Mouse (Mus musculus) hindbrain, embryonic 16.5 days (tissue): ENCODE results near the gene Hist2h3b. TPM values are rescaled to one million over a fixed set of nuclear protein-coding genes. Genes with fewer than 3 reads are reported as not detected.

Experiments
- ATAC-seq: fragments of 200-750 bp; cut with Nextera tagmentation; 2 replicates; pipeline ENCODE4 v1.8.0; 2017; ENCODE audit warnings: moderate TSS enrichment, moderate library complexity
- H3K27ac ChIP-seq: fragments of 300-500 bp; sonication (generic); 2 replicates; pipeline ENCODE4 v1.5.1; 2014; ENCODE audit warnings: low read depth, mild to moderate bottlenecking, control low read depth, low read length, moderate library complexity
- H3K27me3 ChIP-seq: fragments of 300-500 bp; sonication (generic); replicated peaks from 2 replicates; pipeline ENCODE4 v1.6.1; 2014; ENCODE audit warnings: low read length; ENCODE audit not compliant: control insufficient read depth, insufficient read depth
- H3K36me3 ChIP-seq: fragments of 300-500 bp; sonication (generic); 2 replicates; pipeline ENCODE4 v1.6.1; 2014; ENCODE audit warnings: mild to moderate bottlenecking, low read length, moderate library complexity, mixed read lengths; ENCODE audit not compliant: control insufficient read depth, insufficient read depth
- H3K4me1 ChIP-seq: fragments of 300-500 bp; sonication (generic); 2 replicates; pipeline ENCODE4 v1.6.1; 2014; ENCODE audit warnings: low read depth, low read length; ENCODE audit not compliant: control insufficient read depth, insufficient read depth
- H3K4me2 ChIP-seq: fragments of 300-500 bp; sonication (generic); 2 replicates; pipeline ENCODE4 v1.6.1; 2014; ENCODE audit warnings: mild to moderate bottlenecking, low read length, control low read depth, moderate library complexity
- H3K4me3 ChIP-seq: fragments of 300-500 bp; sonication (generic); 2 replicates; pipeline ENCODE4 v1.5.1; 2014; ENCODE audit warnings: mild to moderate bottlenecking, low read length, control low read depth, moderate library complexity
- H3K9ac ChIP-seq: fragments of 300-500 bp; sonication (generic); 2 replicates; pipeline ENCODE4 v1.6.1; 2014; ENCODE audit warnings: low read depth, mild to moderate bottlenecking, control low read depth, low read length, moderate library complexity
- H3K9me3 ChIP-seq: fragments of 300-500 bp; sonication (generic); 2 replicates; pipeline ENCODE4 v1.6.1; 2014; ENCODE audit warnings: mild to moderate bottlenecking, low read length, moderate library complexity; ENCODE audit not compliant: control insufficient read depth
- WGBS: fragments of 180-500 bp; shearing (Covaris S2); extraction: QIAGEN DNeasy Blood & Tissue Kit; methylation state at CpG from one replicate; pipeline ENCODE4 v1.1.7; 2014; 5-methylcytosine and 5-hydroxymethylcytosine counted together
- polyA plus RNA-seq: library from polyadenylated mRNA; unstranded; fragments of >200 nt; fragmentation: Nextera tagmentation; extraction: Ambion mirVana; gene quantifications from 2 replicates; pipeline ENCODE4 v1.2.1, GENCODE M21; 2015

The Hist2h3b gene
- polyA plus RNA-seq, 1 experiment from 2014 or later, result 8.4 TPM

GRCm38 (mm10) chr3:96247356-96248140 lies 20.9 kb upstream of the Hist2h3b start:
- WGBS, result 7% methylated on average over 11 of the region's 11 CpGs
- Histone ChIP-seq H3K27ac (no peak overlapping the region), H3K4me3 (peak overlapping the region; percentile 27), H3K4me2 (peak overlapping the region; percentile 49), H3K4me1 (peaks cover 11% of the 10 kb centered on the region), H3K27me3 (no peaks in the 10 kb centered on the region), H3K36me3 (no peaks in the 10 kb centered on the region), H3K9me3 (no peaks in the 10 kb centered on the region), H3K9ac (0 out of 2 replicates have a peak overlapping the region, but pooled peaks have one; percentile 27)
- no peak for ATAC-seq

GRCm38 (mm10) chr3:96248141-96249033 lies 20.1 kb upstream of the Hist2h3b start:
- no peaks in the 10 kb centered on the region for H3K9me3 ChIP-seq
- H3K4me2 ChIP-seq, result peak overlapping the region; percentile 49
- H3K4me1 ChIP-seq, result peaks cover 11% of the 10 kb centered on the region
- ATAC-seq, result no peak
- no peak overlapping the region for H3K9ac ChIP-seq
- H3K4me3 ChIP-seq, result no peak overlapping the region; the same call in 1 of the 2 replicates
- 55% methylated on average over 6 of the region's 6 CpGs for WGBS
- no peak overlapping the region for H3K27ac ChIP-seq
- no peaks in the 10 kb centered on the region for H3K27me3 ChIP-seq
- no peaks in the 10 kb centered on the region for H3K36me3 ChIP-seq

GRCm38 (mm10) chr3:96249034-96249345 lies 19.5 kb upstream of the Hist2h3b start:
- H3K27ac ChIP-seq, result no peak overlapping the region
- no peaks in the 10 kb centered on the region for H3K27me3 ChIP-seq
- peaks cover 11% of the 10 kb centered on the region for H3K4me1 ChIP-seq
- H3K36me3 ChIP-seq, result no peaks in the 10 kb centered on the region
- no peak for ATAC-seq
- H3K9ac ChIP-seq, result no peak overlapping the region
- H3K9me3 ChIP-seq, result no peaks in the 10 kb centered on the region
- WGBS, result 66% methylated on average over 4 of the region's 4 CpGs
- H3K4me2 ChIP-seq, result no peak overlapping the region
- H3K4me3 ChIP-seq, result no peak overlapping the region

- Histone ChIP-seq H3K4me2 (no peak overlapping the region), H3K36me3 (no peaks in the 10 kb centered on the region), H3K27ac (no peak overlapping the region), H3K9me3 (no peaks in the 10 kb centered on the region), H3K4me1 (peaks cover 4% of the 10 kb centered on the region), H3K27me3 (no peaks in the 10 kb centered on the region), H3K4me3 (no peak overlapping the region), H3K9ac (no peak overlapping the region)
- 83% methylated on average over 3 of the region's 3 CpGs for WGBS
- ATAC-seq, result no peak
These were observed 17.6 kb upstream of the Hist2h3b start for GRCm38 (mm10) chr3:96250890-96251289.

GRCm38 (mm10) chr3:96251787-96252186 lies 16.7 kb upstream of the Hist2h3b start:
- no peaks in the 10 kb centered on the region for H3K9me3 ChIP-seq
- H3K36me3 ChIP-seq, result no peaks in the 10 kb centered on the region
- no peak overlapping the region for H3K4me2 ChIP-seq
- no peaks in the 10 kb centered on the region for H3K27me3 ChIP-seq
- H3K4me1 ChIP-seq, result peaks cover 4% of the 10 kb centered on the region
- no peak for ATAC-seq
- no peak overlapping the region for H3K27ac ChIP-seq
- WGBS, result 94% methylated on average over 3 of the region's 3 CpGs
- no peak overlapping the region for H3K9ac ChIP-seq
- H3K4me3 ChIP-seq, result no peak overlapping the region

GRCm38 (mm10) chr3:96254683-96255355 lies 13.6 kb upstream of the Hist2h3b start:
- Histone ChIP-seq H3K9me3 (no peaks in the 10 kb centered on the region), H3K36me3 (no peaks in the 10 kb centered on the region), H3K4me1 (no peaks in the 10 kb centered on the region), H3K9ac (no peak overlapping the region), H3K4me2 (no peak overlapping the region), H3K27ac (no peak overlapping the region), H3K27me3 (no peaks in the 10 kb centered on the region), H3K4me3 (no peak overlapping the region)
- 65% methylated on average over 10 of the region's 10 CpGs for WGBS
- ATAC-seq, result peak; percentile 63

- H3K9me3 ChIP-seq, result no peaks in the 10 kb centered on the region
- no peak overlapping the region for H3K9ac ChIP-seq
- no peak overlapping the region for H3K27ac ChIP-seq
- 85% methylated on average over 5 of the region's 5 CpGs for WGBS
- ATAC-seq, result no peak
- no peak overlapping the region for H3K4me3 ChIP-seq
- H3K36me3 ChIP-seq, result no peaks in the 10 kb centered on the region
- H3K4me2 ChIP-seq, result no peak overlapping the region
- no peaks in the 10 kb centered on the region for H3K4me1 ChIP-seq
- H3K27me3 ChIP-seq, result no peaks in the 10 kb centered on the region
These were observed 12.4 kb upstream of the Hist2h3b start for GRCm38 (mm10) chr3:96255926-96256593.

- Histone ChIP-seq H3K36me3 (no peaks in the 10 kb centered on the region), H3K27ac (no peak overlapping the region), H3K4me2 (no peak overlapping the region), H3K4me3 (no peak overlapping the region), H3K4me1 (peaks cover 7% of the 10 kb centered on the region), H3K9me3 (no peaks in the 10 kb centered on the region), H3K27me3 (no peaks in the 10 kb centered on the region), H3K9ac (no peak overlapping the region)
- 84% methylated on average over 3 of the region's 3 CpGs for WGBS
- ATAC-seq, result no peak
These were observed 11.3 kb upstream of the Hist2h3b start for GRCm38 (mm10) chr3:96257190-96257589.
